Mouse (Mus musculus) C2C12 (cell line): Measurements from ENCODE around the gene Stard5.

Source experiments
- CTCF ChIP-seq: IDR thresholded peaks from one replicate; pipeline ENCODE4 v1.5.1; 2011; ENCODE audit not compliant: control insufficient read depth, insufficient read depth, insufficient read length
- USF1 ChIP-seq: IDR thresholded peaks from one replicate; pipeline ENCODE4 v1.6.1; 2011; ENCODE audit warnings: low read depth, mild to moderate bottlenecking, control low read depth, moderate library complexity

- TF ChIP-seq CTCF (no peak), USF1 (no peak)
These were observed 6.2 kb downstream of the Stard5 start for GRCm38 (mm10) chr7:83637781-83638583.
